Mouse (Mus musculus) midbrain, embryonic 14.5 days (tissue): ENCODE measurements around the gene Otud4. TPM values are rescaled to one million over a fixed set of nuclear protein-coding genes. Genes with fewer than 3 reads are reported as not detected.
"Not testable (repeated sequence)": the region's sequence is repeated elsewhere in the genome, so short reads cannot be mapped to it uniquely, and the experiment has no call there.

Experiments
- ATAC-seq: fragments of 200-750 bp; cut with Nextera tagmentation; 2 replicates; pipeline ENCODE4 v1.8.0; 2017; ENCODE audit warnings: moderate number of reproducible peaks, moderate library complexity; ENCODE audit not compliant: low FRiP score, low TSS enrichment
- DNase-seq: peaks from one replicate; pipeline ENCODE4 v3.0.0-alpha.2; 2015
- H3K27ac ChIP-seq: fragments of 300-500 bp; sonication (generic); replicated peaks from 2 replicates; pipeline ENCODE4 v1.5.1; 2014; ENCODE audit warnings: mild to moderate bottlenecking, low read depth, low read length, moderate library complexity
- H3K27me3 ChIP-seq: fragments of 300-500 bp; sonication (generic); 2 replicates; pipeline ENCODE4 v1.6.1; 2014; ENCODE audit warnings: low read length, control low read depth, mixed read lengths; ENCODE audit not compliant: control insufficient read depth, insufficient read depth
- H3K36me3 ChIP-seq: fragments of 300-500 bp; sonication (generic); 2 replicates; pipeline ENCODE4 v1.6.1; 2014; ENCODE audit warnings: low read length, control low read depth; ENCODE audit not compliant: control insufficient read depth, insufficient read depth
- H3K4me1 ChIP-seq: fragments of 300-500 bp; sonication (generic); 2 replicates; pipeline ENCODE4 v1.6.1; 2014; ENCODE audit warnings: mild to moderate bottlenecking, antibody characterized with exemption, low read length, control low read depth; ENCODE audit not compliant: control insufficient read depth, insufficient read depth
- H3K4me2 ChIP-seq: fragments of 300-500 bp; sonication (generic); 2 replicates; pipeline ENCODE4 v1.6.1; 2014; ENCODE audit warnings: mild to moderate bottlenecking, low read length, moderate library complexity
- H3K4me3 ChIP-seq: fragments of 300-500 bp; sonication (generic); replicated peaks from 2 replicates; pipeline ENCODE4 v1.5.1; 2014; ENCODE audit warnings: low read depth, low read length
- H3K9ac ChIP-seq: fragments of 300-500 bp; sonication (generic); replicated peaks from 2 replicates; pipeline ENCODE4 v1.6.1; 2014; ENCODE audit warnings: mild to moderate bottlenecking, low read length, moderate library complexity
- H3K9me3 ChIP-seq: fragments of 300-500 bp; sonication (generic); 2 replicates; pipeline ENCODE4 v1.6.1; 2016; ENCODE audit warnings: low read length, control low read depth, mixed read lengths; ENCODE audit not compliant: control insufficient read depth
- WGBS: fragments of 180-500 bp; shearing (Covaris S2); extraction: QIAGEN DNeasy Blood & Tissue Kit; methylation state at CpG from one replicate; pipeline ENCODE4 v1.1.7; 2014; 5-methylcytosine and 5-hydroxymethylcytosine counted together
- polyA plus RNA-seq: library from polyadenylated mRNA; unstranded; fragments of >200 nt; fragmentation: Nextera tagmentation; extraction: Ambion mirVana; gene quantifications from 2 replicates; pipeline ENCODE4 v1.2.1, GENCODE M21; 2014

Otud4 gene
- polyA plus RNA-seq: 15.4 and 18.2 TPM in 2 replicates

GRCm38 (mm10) chr8:79639586-79640451, at the start of gene Otud4:
Otud4 (plus strand) TSS chr8:79639618.
- ATAC-seq: peak; percentile 71
- Histone ChIP-seq H3K9ac (peak within 1 kb of the TSS; percentile 82), H3K27me3 (no peaks in the 10 kb centered on the region), H3K27ac (peak within 1 kb of the TSS; percentile 97), H3K9me3 (no peaks in the 10 kb centered on the region), H3K36me3 (peaks cover 10% of the 10 kb centered on the region; the same call in 1 of the 2 replicates), H3K4me3 (peak within 1 kb of the TSS; percentile 90), H3K4me2 (peak within 1 kb of the TSS; percentile 81), H3K4me1 (peaks cover 30% of the 10 kb centered on the region)
- WGBS: under 1% methylated on average over 103 of the region's 103 CpGs
- peak; percentile 75 for DNase-seq

DNA sequence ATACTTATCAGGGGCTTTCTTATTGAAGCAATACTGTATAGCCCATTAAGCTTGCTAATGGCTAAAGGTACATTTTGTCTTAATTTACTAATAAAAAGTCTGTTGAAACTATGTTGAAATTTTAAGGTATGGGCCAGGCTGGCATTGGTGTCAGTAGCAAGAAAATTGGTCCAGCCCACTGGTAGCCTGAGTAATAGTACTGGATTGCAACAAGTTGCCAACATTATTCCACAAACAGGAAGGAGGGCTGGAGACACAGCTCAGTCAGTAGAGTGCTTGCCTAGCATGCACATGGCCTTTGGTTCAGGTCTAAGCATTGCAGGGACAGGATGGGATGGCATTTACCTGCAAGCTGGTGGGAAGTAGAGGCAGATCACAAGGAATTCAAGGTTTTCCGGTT, 38.5 kb upstream of the Otud4 start:
- H3K9ac ChIP-seq: no peak overlapping the region
- no peak overlapping the region for H3K4me2 ChIP-seq
- no peaks in the 10 kb centered on the region for H3K27me3 ChIP-seq
- H3K27ac ChIP-seq: no peak overlapping the region
- no peaks in the 10 kb centered on the region for H3K9me3 ChIP-seq
- DNase-seq (no peak), ATAC-seq (no peak)
- WGBS: 89% methylated on average over 1 of the region's 1 CpGs
- H3K4me1 ChIP-seq: no peaks in the 10 kb centered on the region
- no peak overlapping the region for H3K4me3 ChIP-seq
- no peaks in the 10 kb centered on the region for H3K36me3 ChIP-seq

DNA sequence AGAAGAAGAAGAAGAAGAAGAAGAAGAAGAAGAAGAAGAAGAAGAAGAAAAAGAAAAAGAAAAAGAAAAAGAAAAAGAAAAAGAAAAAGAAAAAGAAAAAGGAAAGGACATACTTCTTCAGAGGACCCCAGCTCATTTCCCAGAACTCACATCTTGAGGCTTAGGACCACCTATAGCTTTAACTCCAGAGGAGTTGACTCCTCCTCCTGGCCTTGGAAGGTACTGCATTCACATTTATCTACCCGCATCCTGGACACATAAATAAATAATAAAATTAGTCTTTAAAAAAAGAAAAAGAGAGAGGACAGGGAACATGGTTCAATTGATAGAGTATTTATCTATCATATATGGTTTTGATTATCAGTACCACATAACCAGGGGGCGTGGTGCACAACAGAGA, 36.2 kb upstream of the Otud4 start:
- WGBS: 51% methylated on average over 2 of the region's 2 CpGs
- H3K27me3 ChIP-seq, H3K4me3 ChIP-seq, H3K36me3 ChIP-seq, H3K4me1 ChIP-seq, H3K4me2 ChIP-seq, ATAC-seq, H3K27ac ChIP-seq, H3K9ac ChIP-seq, H3K9me3 ChIP-seq: not testable (repeated sequence)
- DNase-seq: peak; percentile 71

DNA sequence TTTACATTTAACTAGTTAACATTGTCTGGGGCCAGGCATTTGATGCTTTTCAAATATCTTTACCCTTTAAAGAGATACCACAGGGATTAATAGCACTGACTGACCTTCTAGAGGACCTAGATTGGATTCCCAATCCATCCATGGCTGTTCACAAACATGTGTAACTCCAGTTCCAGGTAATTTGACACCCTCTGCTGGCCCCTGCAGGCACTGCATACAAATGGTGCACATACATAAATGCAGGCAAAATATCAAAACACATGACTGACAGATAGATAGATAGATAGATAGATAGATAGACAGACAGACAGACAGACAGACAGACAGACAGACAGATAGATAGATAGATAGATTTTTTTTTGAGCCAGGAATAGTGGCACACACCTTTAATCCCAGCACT, 33.2 kb upstream of the Otud4 start:
- Histone ChIP-seq H3K36me3 (no peaks in the 10 kb centered on the region), H3K9me3 (no peaks in the 10 kb centered on the region), H3K4me1 (no peaks in the 10 kb centered on the region), H3K27ac (no peak overlapping the region), H3K4me2 (no peak overlapping the region), H3K9ac (no peak overlapping the region), H3K4me3 (no peak overlapping the region), H3K27me3 (no peaks in the 10 kb centered on the region)
- ATAC-seq (no peak), DNase-seq (no peak)

DNA sequence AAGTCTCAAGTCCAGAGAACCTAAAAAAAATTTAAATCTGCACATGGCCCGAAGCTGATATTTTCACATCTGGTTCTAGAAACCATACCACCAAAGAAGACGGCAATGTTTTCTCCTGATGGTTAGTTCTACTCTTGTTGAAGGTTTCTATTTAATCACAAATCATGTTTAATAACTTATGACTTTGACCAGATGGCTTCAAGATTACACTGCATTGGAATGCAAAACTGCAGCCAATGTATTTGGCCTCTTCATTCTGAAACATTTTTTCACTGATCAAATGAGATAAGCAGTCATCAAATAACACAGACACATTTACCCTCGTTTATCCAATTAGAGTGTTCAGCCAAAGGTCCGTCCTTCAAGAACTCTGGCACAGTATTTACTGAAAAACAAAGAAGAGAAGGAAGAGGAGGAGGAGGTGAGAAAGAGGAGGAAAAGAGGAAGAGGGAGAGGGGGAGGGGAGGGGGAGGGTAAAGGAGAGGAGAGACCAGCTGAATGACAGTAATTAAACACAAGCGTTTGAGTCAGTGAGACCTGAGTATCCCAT, 32.6 kb upstream of the Otud4 start:
- H3K4me1 ChIP-seq: no peaks in the 10 kb centered on the region
- H3K36me3 ChIP-seq: no peaks in the 10 kb centered on the region
- ATAC-seq (no peak), DNase-seq (no peak)
- WGBS: 95% methylated on average over 5 of the region's 5 CpGs
- H3K27me3 ChIP-seq: no peaks in the 10 kb centered on the region
- H3K9ac ChIP-seq: no peak overlapping the region
- no peak overlapping the region for H3K4me2 ChIP-seq
- no peak overlapping the region for H3K4me3 ChIP-seq
- no peak overlapping the region for H3K27ac ChIP-seq
- no peaks in the 10 kb centered on the region for H3K9me3 ChIP-seq

DNA sequence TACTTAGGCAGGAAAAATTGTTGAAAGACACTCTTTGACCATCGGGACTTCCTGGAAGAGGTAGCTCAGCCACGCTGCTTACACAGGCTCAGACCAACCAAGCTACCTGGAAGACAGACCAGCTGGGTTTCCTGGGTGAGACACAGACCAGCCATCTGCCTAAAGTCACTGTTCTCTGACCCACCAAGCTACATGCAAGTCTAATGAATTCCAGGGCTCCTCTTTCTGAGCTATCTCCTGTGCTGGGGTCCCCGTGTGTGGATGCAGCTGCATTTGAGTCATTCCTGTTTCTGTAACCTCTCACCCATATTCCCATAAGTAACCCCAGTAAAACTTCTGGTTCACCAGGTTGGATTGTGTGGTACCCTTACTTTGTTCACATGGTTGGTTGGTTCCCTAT, 30.7 kb upstream of the Otud4 start:
- Histone ChIP-seq H3K27ac (no peak overlapping the region), H3K4me3 (no peak overlapping the region), H3K9me3 (no peaks in the 10 kb centered on the region), H3K36me3 (no peaks in the 10 kb centered on the region), H3K4me1 (no peaks in the 10 kb centered on the region), H3K9ac (no peak overlapping the region), H3K4me2 (no peak overlapping the region), H3K27me3 (no peaks in the 10 kb centered on the region)
- ATAC-seq (no peak), DNase-seq (no peak)
- WGBS: 89% methylated on average over 3 of the region's 3 CpGs

- DNase-seq (no peak), ATAC-seq (no peak)
- no peak overlapping the region for H3K4me2 ChIP-seq
- H3K27me3 ChIP-seq: no peaks in the 10 kb centered on the region
- no peaks in the 10 kb centered on the region for H3K9me3 ChIP-seq
- no peaks in the 10 kb centered on the region for H3K4me1 ChIP-seq
- H3K27ac ChIP-seq: no peak overlapping the region
- H3K36me3 ChIP-seq: no peaks in the 10 kb centered on the region
- no peak overlapping the region for H3K4me3 ChIP-seq
- no peak overlapping the region for H3K9ac ChIP-seq
Measured at GRCm38 (mm10) chr8:79610268-79610667, 29.1 kb upstream of the Otud4 start.

DNA sequence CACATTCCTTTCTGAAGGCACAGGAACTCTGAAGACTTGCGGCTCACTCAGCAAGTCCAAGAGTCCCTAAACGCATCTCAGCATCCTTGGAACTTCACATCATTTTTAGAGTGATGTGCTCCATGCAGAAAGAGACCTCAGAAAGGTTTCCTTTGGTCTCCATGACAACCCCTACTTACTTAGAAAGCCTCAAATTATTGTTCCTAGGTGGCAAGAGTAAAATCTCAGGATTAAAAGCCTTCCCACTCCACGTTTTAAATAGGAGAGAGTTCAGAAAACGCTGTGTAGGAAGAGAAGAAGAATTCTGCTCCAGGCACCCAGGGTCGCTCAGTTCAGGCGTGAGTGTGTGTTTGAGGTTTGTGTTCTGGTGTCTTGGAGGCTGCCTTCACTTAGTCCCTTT, 27.1 kb upstream of the Otud4 start:
- ATAC-seq (no peak), DNase-seq (no peak)
- WGBS: 52% methylated on average over 6 of the region's 6 CpGs
- Histone ChIP-seq H3K36me3 (no peaks in the 10 kb centered on the region), H3K9ac (no peak overlapping the region), H3K4me2 (no peak overlapping the region), H3K9me3 (no peaks in the 10 kb centered on the region), H3K4me1 (no peaks in the 10 kb centered on the region), H3K4me3 (no peak overlapping the region), H3K27me3 (no peaks in the 10 kb centered on the region), H3K27ac (no peak overlapping the region)

GRCm38 (mm10) chr8:79612965-79613364, 26.5 kb upstream of the Otud4 start:
- 31% methylated on average over 5 of the region's 5 CpGs for WGBS
- Histone ChIP-seq H3K4me1 (no peaks in the 10 kb centered on the region), H3K27ac (no peak overlapping the region), H3K36me3 (no peaks in the 10 kb centered on the region), H3K4me3 (no peak overlapping the region), H3K4me2 (no peak overlapping the region), H3K9ac (no peak overlapping the region), H3K9me3 (no peaks in the 10 kb centered on the region), H3K27me3 (no peaks in the 10 kb centered on the region)
- ATAC-seq: no peak
- peak; percentile 12 for DNase-seq
